Mouse (Mus musculus): ENCODE results near the gene Rabgap1l. TPM values are rescaled to one million over a fixed set of nuclear protein-coding genes. Genes with fewer than 3 reads are reported as not detected.

Rabgap1l gene
- polyA plus RNA-seq, 1 experiment from 2014 or later: 27.0 TPM

DNA sequence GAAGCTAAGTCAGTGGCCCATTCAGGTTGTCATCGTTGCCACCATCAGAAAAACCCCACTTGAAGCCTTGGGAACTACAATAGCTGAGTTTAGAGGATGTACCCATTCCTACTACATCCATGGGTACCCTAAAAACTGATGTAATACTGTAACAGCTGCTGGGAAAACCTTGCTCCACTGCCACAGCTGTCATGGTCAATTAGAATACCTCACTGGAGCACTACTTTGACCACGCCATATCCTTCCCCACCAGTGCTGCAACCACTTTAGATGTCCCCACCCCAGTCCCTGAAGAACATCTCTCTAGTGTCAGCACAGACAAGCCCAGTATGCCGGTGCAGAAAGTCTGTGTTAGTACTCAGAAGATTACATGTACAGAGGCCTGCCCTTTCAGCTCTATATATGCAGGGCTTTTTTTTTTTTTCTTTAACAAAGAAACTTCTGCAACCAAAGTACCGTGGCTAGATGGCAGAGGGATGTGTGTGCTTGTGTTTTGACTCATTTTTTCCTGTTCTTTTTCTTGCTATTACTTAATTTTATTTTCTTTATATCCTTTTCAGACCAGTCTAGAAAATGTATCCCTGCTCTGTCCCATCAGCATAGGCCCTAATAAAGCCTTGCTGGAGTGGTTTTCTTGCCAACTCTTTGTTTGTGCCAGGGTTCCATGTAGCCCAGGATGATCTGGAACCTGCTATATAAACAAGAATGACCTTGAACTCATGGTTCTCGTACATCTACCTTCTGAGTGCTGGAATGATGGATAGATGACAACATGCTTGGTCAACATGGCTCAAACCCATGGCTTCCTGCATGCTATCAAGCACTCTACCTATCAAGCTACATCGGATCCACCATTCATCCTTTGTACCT is 100.6 kb downstream of the Rabgap1l start:
- Histone ChIP-seq H3K4me1 (ENCODE audit: control insufficient read depth, insufficient read depth, low read length) (no peaks in the 10 kb centered on the region), H3K4me2 (ENCODE audit: low read depth, low read length) (no peak overlapping the region), H3K27ac (ENCODE audit: low read length) (no peak overlapping the region), H3K4me3 (replicated peaks; ENCODE audit: low read length) (no peak overlapping the region), H3K9ac (ENCODE audit: low read length) (no peak overlapping the region), H3K9me3 (replicated peaks; ENCODE audit: control insufficient read depth, low read length) (no peaks in the 10 kb centered on the region), H3K27me3 (ENCODE audit: control insufficient read depth, insufficient read depth, low read length) (no peaks in the 10 kb centered on the region), H3K36me3 (ENCODE audit: control insufficient read depth, insufficient read depth, low read length) (no peaks in the 10 kb centered on the region)
- 0 out of 2 replicates have a peak, but pooled peaks have one; percentile 10 for ATAC-seq (ENCODE audit: insufficient read depth, low FRiP score)
- WGBS: 74% methylated on average over 6 of the region's 6 CpGs

GRCm38 (mm10) chr1:160691196-160691590 is 101.8 kb downstream of the Rabgap1l start:
- Histone ChIP-seq H3K36me3 (ENCODE audit: control insufficient read depth, insufficient read depth, low read length) (no peaks in the 10 kb centered on the region), H3K4me3 (replicated peaks; ENCODE audit: low read length) (no peak overlapping the region), H3K9ac (ENCODE audit: low read length) (no peak overlapping the region), H3K9me3 (replicated peaks; ENCODE audit: control insufficient read depth, low read length) (no peaks in the 10 kb centered on the region), H3K27me3 (ENCODE audit: control insufficient read depth, insufficient read depth, low read length) (no peaks in the 10 kb centered on the region), H3K27ac (ENCODE audit: low read length) (no peak overlapping the region), H3K4me1 (ENCODE audit: control insufficient read depth, insufficient read depth, low read length) (no peaks in the 10 kb centered on the region), H3K4me2 (ENCODE audit: low read depth, low read length) (no peak overlapping the region)
- ATAC-seq (ENCODE audit: insufficient read depth, low FRiP score): no peak
- WGBS: 77% methylated on average over 1 of the region's 1 CpGs

GRCm38 (mm10) chr1:160690516-160691195 is 102.4 kb downstream of the Rabgap1l start:
- no peak overlapping the region for H3K27ac ChIP-seq (ENCODE audit: low read length)

GRCm38 (mm10) chr1:160689511-160689910 is 103.5 kb downstream of the Rabgap1l start:
- Histone ChIP-seq H3K27ac (ENCODE audit: low read length) (no peak overlapping the region), H3K36me3 (ENCODE audit: control insufficient read depth, insufficient read depth, low read length) (no peaks in the 10 kb centered on the region), H3K9ac (ENCODE audit: low read length) (no peak overlapping the region), H3K4me3 (replicated peaks; ENCODE audit: low read length) (no peak overlapping the region), H3K27me3 (ENCODE audit: control insufficient read depth, insufficient read depth, low read length) (no peaks in the 10 kb centered on the region), H3K4me1 (ENCODE audit: control insufficient read depth, insufficient read depth, low read length) (no peaks in the 10 kb centered on the region), H3K4me2 (ENCODE audit: low read depth, low read length) (no peak overlapping the region), H3K9me3 (replicated peaks; ENCODE audit: control insufficient read depth, low read length) (no peaks in the 10 kb centered on the region)
- no peak for ATAC-seq (ENCODE audit: insufficient read depth, low FRiP score)

More at GRCm38 (mm10) chr1:160690516-160691195, 102.4 kb downstream of the Rabgap1l start:
- Histone ChIP-seq H3K9me3 (replicated peaks; ENCODE audit: control insufficient read depth, low read length) (no peaks in the 10 kb centered on the region), H3K9ac (ENCODE audit: low read length) (no peak overlapping the region), H3K4me2 (ENCODE audit: low read depth, low read length) (no peak overlapping the region), H3K4me3 (replicated peaks; ENCODE audit: low read length) (no peak overlapping the region), H3K27me3 (ENCODE audit: control insufficient read depth, insufficient read depth, low read length) (no peaks in the 10 kb centered on the region), H3K4me1 (ENCODE audit: control insufficient read depth, insufficient read depth, low read length) (no peaks in the 10 kb centered on the region), H3K36me3 (ENCODE audit: control insufficient read depth, insufficient read depth, low read length) (no peaks in the 10 kb centered on the region)
- 91% methylated on average over 7 of the region's 7 CpGs for WGBS
- no peak for ATAC-seq (ENCODE audit: insufficient read depth, low FRiP score)

DNA sequence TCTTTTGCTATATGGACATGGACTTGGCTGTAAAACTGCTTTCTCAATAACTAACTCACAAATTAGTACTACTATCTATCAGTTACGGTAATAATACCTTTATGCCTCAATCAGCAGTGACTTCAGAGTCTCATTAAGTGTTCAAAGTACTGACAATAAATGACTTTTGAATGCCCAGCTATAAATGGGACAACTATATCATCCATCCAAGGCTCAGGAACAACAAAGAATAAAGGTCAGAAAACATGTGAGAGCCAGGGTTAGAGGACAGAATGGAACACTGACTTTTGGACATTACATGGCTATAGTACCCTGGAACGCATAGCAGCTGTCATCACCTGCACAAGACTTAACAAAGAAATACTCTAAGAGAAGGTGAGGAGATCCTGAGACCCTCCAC is 108.8 kb downstream of the Rabgap1l start:
- no peak for ATAC-seq (ENCODE audit: insufficient read depth, low FRiP score)
- 92% methylated on average over 2 of the region's 2 CpGs for WGBS
- no peaks in the 10 kb centered on the region for H3K4me1 ChIP-seq (ENCODE audit: control insufficient read depth, insufficient read depth, low read length)

GRCm38 (mm10) chr1:160681398-160682050 is 111.5 kb downstream of the Rabgap1l start:
- Histone ChIP-seq H3K4me1 (ENCODE audit: control insufficient read depth, insufficient read depth, low read length) (no peaks in the 10 kb centered on the region), H3K27me3 (ENCODE audit: control insufficient read depth, insufficient read depth, low read length) (no peaks in the 10 kb centered on the region), H3K4me3 (replicated peaks; ENCODE audit: low read length) (no peak overlapping the region), H3K27ac (ENCODE audit: low read length) (no peak overlapping the region), H3K9me3 (replicated peaks; ENCODE audit: control insufficient read depth, low read length) (no peaks in the 10 kb centered on the region), H3K36me3 (ENCODE audit: control insufficient read depth, insufficient read depth, low read length) (no peaks in the 10 kb centered on the region), H3K9ac (ENCODE audit: low read length) (no peak overlapping the region), H3K4me2 (ENCODE audit: low read depth, low read length) (no peak overlapping the region)
- no peak for ATAC-seq (ENCODE audit: insufficient read depth, low FRiP score)
- WGBS: 88% methylated on average over 3 of the region's 3 CpGs

More for the DNA sequence above, 108.8 kb downstream of the Rabgap1l start:
- Histone ChIP-seq H3K9ac (ENCODE audit: low read length) (no peak overlapping the region), H3K4me2 (ENCODE audit: low read depth, low read length) (no peak overlapping the region), H3K9me3 (replicated peaks; ENCODE audit: control insufficient read depth, low read length) (no peaks in the 10 kb centered on the region), H3K27me3 (ENCODE audit: control insufficient read depth, insufficient read depth, low read length) (no peaks in the 10 kb centered on the region), H3K4me3 (replicated peaks; ENCODE audit: low read length) (no peak overlapping the region), H3K36me3 (ENCODE audit: control insufficient read depth, insufficient read depth, low read length) (no peaks in the 10 kb centered on the region), H3K27ac (ENCODE audit: low read length) (no peak overlapping the region)

- ATAC-seq (ENCODE audit: insufficient read depth, low FRiP score): no peak
- no peaks in the 10 kb centered on the region for H3K36me3 ChIP-seq (ENCODE audit: control insufficient read depth, insufficient read depth, low read length)
- WGBS: 89% methylated on average over 2 of the region's 2 CpGs
- H3K4me3 ChIP-seq (replicated peaks; ENCODE audit: low read length): no peak overlapping the region
- no peaks in the 10 kb centered on the region for H3K4me1 ChIP-seq (ENCODE audit: control insufficient read depth, insufficient read depth, low read length)
- H3K27ac ChIP-seq (ENCODE audit: low read length): no peak overlapping the region
- H3K27me3 ChIP-seq (ENCODE audit: control insufficient read depth, insufficient read depth, low read length): no peaks in the 10 kb centered on the region
- no peaks in the 10 kb centered on the region for H3K9me3 ChIP-seq (replicated peaks; ENCODE audit: control insufficient read depth, low read length)
- no peak overlapping the region for H3K4me2 ChIP-seq (ENCODE audit: low read depth, low read length)
- no peak overlapping the region for H3K9ac ChIP-seq (ENCODE audit: low read length)
Measured at GRCm38 (mm10) chr1:160674763-160675162, 118.2 kb downstream of the Rabgap1l start.

GRCm38 (mm10) chr1:160672088-160672814 is 120.8 kb downstream of the Rabgap1l start:
- WGBS: 53% methylated on average over 3 of the region's 3 CpGs
- Histone ChIP-seq H3K4me1 (ENCODE audit: control insufficient read depth, insufficient read depth, low read length) (no peaks in the 10 kb centered on the region), H3K4me3 (replicated peaks; ENCODE audit: low read length) (no peak overlapping the region), H3K4me2 (ENCODE audit: low read depth, low read length) (no peak overlapping the region), H3K36me3 (ENCODE audit: control insufficient read depth, insufficient read depth, low read length) (no peaks in the 10 kb centered on the region), H3K9me3 (replicated peaks; ENCODE audit: control insufficient read depth, low read length) (no peaks in the 10 kb centered on the region), H3K9ac (ENCODE audit: low read length) (no peak overlapping the region), H3K27me3 (ENCODE audit: control insufficient read depth, insufficient read depth, low read length) (no peaks in the 10 kb centered on the region), H3K27ac (ENCODE audit: low read length) (no peak overlapping the region)
- no peak for ATAC-seq (ENCODE audit: insufficient read depth, low FRiP score)

All from stomach, embryonic 16.5 days (tissue).